Mouse (Mus musculus): ENCODE measurements at regions not wholly inside any gene's neighbourhood (a gene's known extent, or its start where the extent isn't known, plus 50 kb on each side); places are given as distances from the start of the nearest gene placed in this dataset.

GRCm38 (mm10) chr9:41834487-41835404, 289.4 kb downstream of the Sorl1 start:
- DNase-seq (ENCODE audit: low read depth, low spot score) = no peak

DNA sequence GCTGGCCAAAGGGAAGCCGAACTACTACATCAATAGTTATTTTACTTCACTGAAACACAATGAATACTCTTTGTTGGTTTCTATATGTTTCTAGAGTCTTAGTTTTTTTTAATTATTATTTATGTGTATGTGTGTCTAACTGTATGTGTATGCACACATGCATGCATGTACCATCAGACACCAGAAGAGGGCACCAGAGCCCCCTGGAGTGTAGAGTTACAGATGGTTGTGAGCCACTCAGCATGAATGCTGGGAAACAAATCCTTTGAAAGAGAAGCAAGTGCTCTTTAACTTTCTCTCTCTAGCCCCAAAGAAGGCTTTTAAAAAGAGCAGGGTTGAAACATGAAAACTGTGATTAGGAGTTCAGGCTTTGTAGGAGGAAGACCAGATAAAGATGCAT, 290.7 kb downstream of the Sorl1 start:
- no peak for DNase-seq (ENCODE audit: low read depth, low spot score)

DNA sequence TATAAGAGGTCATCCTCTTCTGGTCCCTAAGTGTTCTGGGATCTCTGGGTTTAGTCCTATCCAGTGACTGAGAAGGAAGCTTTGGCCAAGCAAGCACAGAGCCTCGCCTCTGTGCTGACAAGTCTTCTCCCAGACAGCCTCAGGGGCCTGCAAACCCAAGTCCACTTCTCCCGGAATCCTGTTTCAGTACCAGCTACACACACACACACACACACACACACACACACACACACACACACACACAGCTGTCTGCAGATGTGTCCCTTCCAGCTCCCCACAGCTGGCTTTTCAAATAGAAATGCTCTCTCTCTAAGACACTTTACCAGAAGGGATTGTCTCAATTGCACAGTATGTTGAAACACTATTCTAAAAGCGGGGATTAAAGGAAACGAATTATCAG, 296.7 kb downstream of the Sorl1 start:
- DNase-seq (ENCODE audit: low read depth, low spot score) = no peak

- no peak for DNase-seq (ENCODE audit: low read depth, low spot score)
These were observed 302.7 kb downstream of the Sorl1 start for GRCm38 (mm10) chr9:41821401-41821800.

GRCm38 (mm10) chr9:41817740-41818461, 306.2 kb downstream of the Sorl1 start:
- no peak for DNase-seq (ENCODE audit: low read depth, low spot score)

- no peak for DNase-seq (ENCODE audit: low read depth, low spot score)
These were observed 308.2 kb downstream of the Sorl1 start for GRCm38 (mm10) chr9:41815921-41816320.

DNA sequence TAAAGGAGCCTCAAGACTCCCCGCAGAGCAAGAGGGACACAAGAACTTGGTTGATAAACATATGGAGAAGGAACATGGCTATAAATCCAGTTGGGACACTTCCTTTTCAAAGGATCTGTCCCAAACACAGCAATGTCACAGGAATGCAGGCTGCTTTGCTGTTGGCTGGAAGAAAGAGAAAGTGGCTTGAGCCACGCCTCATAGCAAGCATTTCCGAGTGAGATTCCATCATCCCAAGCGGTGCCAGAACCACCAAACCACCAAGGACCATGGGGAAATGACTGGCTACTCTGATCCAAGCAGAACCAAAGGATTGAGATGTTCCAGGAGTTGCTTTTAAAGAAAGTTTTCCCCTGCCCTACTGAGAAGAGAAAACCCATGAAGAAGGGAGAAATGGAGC, 314.8 kb downstream of the Sorl1 start:
- DNase-seq (ENCODE audit: low read depth, low spot score) = no peak

DNA sequence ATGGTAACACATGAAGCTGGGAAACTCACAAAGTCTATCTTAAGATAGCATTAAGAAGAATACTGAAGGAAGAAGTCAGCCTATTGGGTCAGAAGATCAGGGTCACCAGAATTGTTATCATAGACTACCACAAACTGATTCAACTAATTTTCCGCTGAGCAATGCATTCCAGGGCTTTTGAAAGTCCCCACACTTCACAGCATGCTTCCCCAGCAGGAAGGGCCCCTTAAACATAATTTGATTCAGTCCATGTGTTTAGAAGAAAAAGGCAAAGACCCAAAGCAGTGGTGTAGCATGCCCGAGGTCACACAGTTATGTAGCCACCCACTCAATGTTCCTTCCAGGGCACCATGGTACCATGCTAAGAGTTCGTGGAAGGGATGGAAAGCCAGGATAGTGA, 315.3 kb downstream of the Sorl1 start:
- no peak for DNase-seq (ENCODE audit: low read depth, low spot score)

DNA sequence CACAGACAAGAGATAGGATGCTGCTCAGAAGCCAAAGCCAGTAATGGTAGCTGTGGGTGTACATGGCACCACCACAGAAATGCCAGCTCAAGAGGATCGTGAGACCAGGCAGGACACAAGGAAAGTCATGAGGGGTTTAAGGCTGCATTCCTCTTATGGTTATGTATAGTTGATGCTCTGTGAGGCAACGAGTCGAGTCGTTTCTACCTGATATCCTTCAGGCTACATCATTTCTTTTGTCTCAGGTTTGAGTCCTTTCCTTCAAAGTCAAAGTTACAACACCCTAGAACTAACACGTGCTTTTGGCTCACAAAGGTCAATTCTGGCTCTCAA, 317.8 kb downstream of the Sorl1 start:
- DNase-seq (ENCODE audit: low read depth, low spot score) = no peak

- no peak for DNase-seq (ENCODE audit: low read depth, low spot score)
These were observed 318.4 kb downstream of the Sorl1 start for GRCm38 (mm10) chr9:41805491-41806288.

GRCm38 (mm10) chr9:41804711-41805331, 319.3 kb downstream of the Sorl1 start:
- no peak for DNase-seq (ENCODE audit: low read depth, low spot score)

GRCm38 (mm10) chr9:41803680-41804460, 320.2 kb downstream of the Sorl1 start:
- DNase-seq (ENCODE audit: low read depth, low spot score) = no peak

DNA sequence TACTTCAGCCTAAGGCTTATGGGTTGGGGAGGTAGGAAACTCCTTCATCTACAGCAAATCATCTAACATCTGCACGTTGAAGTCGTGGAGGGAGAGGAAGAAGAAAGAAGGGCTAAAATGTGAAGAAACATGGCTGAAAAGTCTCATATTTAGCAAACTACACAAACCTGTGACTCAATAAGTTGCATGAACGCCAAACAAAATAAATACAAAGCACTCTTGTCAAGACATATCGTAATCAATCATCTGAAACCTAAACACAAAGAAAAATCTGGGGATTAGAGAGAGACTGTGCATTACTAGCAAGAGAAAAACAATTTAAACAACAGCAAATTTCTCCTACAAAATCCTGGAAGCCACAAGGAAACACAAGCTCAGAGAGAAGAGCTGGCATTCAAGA, 322.7 kb downstream of the Sorl1 start:
- DNase-seq (ENCODE audit: low read depth, low spot score) = no peak

DNA sequence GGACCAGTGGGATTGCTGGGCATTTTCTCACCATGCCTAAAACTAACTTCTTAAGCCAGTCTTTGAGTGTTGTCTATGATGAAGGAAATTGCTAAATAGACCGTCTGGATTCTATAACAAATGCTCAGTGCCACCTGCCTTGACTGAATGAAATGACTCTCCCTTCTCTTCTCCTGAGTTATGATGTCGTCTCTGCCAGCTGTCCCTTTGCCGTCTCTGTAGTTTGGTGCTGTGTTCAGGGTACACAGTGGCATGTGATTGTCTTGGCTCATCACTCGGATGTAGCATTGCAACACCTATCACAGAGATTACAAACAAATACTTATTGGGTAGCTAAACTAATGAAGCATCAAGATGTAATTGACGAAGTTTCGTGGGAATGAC, 331.3 kb downstream of the Sorl1 start:
- DNase-seq (ENCODE audit: low read depth, low spot score) = no peak

DNA sequence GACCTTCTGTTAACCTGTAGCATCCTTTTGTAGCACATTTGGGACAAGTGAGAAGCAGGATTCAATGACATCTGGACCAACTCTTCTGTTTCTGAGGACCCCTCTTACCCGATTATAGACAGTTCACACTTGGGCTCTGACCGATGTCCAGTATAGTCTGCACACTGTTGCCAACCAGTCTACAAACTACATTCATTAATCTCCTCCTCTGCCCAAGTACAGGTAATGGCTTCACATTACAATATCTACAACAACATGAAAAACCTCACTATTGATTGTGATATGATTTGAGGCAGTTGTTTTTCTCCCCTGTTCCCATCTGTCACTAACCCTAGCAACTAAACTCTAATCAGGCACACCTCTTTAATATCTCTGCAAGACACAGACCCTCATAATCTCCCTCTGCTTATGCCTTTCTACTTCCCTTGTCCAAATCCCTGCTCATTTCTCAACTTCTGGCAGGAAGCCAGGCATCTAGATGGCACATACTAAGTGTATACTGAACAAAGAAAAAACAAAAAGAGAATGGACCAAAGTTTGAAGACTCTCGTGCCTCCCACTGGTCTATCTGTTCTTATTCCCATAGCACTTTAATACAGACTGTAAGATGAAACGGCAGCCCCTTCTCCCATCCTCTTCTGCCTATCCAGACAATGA, 331.8 kb downstream of the Sorl1 start:
- DNase-seq (ENCODE audit: low read depth, low spot score) = no peak

DNA sequence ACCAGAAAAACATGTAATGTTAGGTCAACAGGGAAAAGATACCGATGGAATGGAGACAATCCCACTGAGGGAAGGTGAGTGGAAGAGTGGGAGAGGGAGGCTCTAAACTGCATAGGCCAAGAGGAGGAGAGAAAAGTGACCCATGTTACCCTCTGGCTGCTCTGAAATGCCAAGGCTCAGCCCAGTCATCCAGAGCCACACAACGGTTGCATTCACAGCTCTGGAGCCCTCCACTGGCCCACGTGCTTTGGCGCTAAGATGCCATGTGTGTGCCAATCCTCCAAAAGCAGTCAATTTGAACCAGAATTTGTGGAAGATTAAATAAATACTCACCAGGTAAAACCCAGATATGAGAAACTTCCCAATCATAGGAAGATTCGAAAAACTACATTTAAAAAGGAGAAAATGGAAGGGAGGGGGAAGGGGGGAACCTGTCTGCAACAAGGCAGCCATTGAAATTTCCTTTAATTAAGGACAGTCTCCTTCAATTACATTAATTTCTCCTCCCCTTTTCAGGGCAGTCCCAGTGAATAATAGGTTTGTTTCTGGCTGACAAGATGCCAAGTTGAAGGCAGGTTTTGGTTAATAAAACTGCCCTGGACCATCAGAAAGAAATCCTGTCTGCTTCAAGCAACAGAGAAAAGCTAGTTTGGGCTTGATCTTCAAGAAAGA, 332.5 kb downstream of the Sorl1 start:
- DNase-seq (ENCODE audit: low read depth, low spot score) = no peak

GRCm38 (mm10) chr9:41785131-41785530, 339.0 kb downstream of the Sorl1 start:
- no peak for DNase-seq (ENCODE audit: low read depth, low spot score)

GRCm38 (mm10) chr9:41772281-41772902, 351.7 kb downstream of the Sorl1 start:
- no peak for DNase-seq (ENCODE audit: low read depth, low spot score)

GRCm38 (mm10) chr9:41771276-41771675, 352.8 kb downstream of the Sorl1 start:
- no peak for DNase-seq (ENCODE audit: low read depth, low spot score)

Measured in WW6 (cell line).